Mouse (Mus musculus): ENCODE measurements around the gene Stx7. TPM values are rescaled to one million over a fixed set of nuclear protein-coding genes. Genes with fewer than 3 reads are reported as not detected.
"Not testable (repeated sequence)": the region's sequence is repeated elsewhere in the genome, so short reads cannot be mapped to it uniquely, and the experiment has no call there.

Stx7 gene
- polyA plus RNA-seq (2016; fragmentation: Nextera tagmentation; extraction: Ambion mirVana): 52.0 and 57.9 TPM in 2 replicates

DNA sequence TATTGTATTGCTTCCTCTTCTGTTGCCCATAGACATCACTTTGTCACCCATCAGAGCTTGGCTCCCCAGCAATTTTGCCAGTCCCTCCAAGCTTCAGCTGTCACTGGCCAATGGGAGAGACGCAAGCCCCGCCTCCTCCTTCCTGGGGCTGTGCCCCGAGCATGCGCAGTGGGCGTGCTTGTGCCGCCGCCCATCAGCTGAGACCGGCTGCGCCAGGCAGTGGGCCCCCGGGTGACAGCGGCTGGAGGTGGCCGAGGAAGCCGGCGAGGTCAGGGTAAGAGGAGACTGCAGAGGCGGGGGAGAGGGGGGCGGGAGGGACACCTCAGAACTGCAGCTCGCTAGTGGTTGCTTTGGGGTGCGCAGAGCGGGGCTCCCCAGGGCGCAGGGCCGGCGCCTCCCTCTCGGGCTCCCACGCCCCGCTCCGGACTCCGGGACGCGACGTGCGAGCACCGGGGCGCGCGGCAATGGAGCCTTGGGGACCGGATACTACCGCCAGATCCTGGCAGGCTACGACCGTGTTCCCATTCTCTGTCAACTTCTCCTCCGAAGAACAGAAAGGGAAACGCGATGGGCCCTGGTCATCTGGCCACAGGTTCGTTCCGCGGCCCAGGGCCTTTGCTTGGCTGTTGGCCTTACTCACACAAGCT is at the start of gene Stx7:
Gene Stx7, plus strand, starts transcription at position 168 of the 647 bp plus-strand sequence.
- peak within 1 kb of the TSS; percentile 74 for H3K9ac ChIP-seq (replicated peaks)
- peak; percentile 92 for ATAC-seq (ENCODE audit: insufficient number of reproducible peaks, insufficient read depth, low FRiP score, low TSS enrichment, low read depth)
- H3K4me3 ChIP-seq (replicated peaks): peak within 1 kb of the TSS; percentile 79
- 0 out of 2 replicates have a peak, but pooled peaks cover 3% of the 10 kb centered on the region for H3K9me3 ChIP-seq
- H3K4me1 ChIP-seq (replicated peaks): no peaks in the 10 kb centered on the region
- H3K27me3 ChIP-seq: no peaks in the 10 kb centered on the region
- WGBS: under 1% methylated on average over 44 of the region's 45 CpGs
- H3K4me2 ChIP-seq: peak within 1 kb of the TSS; percentile 55
- no peaks in the 10 kb centered on the region for H3K36me3 ChIP-seq
- H3K27ac ChIP-seq: peak within 1 kb of the TSS; percentile 53; the same call in 1 of the 2 replicates

- not testable (repeated sequence) for H3K4me1 ChIP-seq (replicated peaks); H3K9ac ChIP-seq (replicated peaks); H3K4me2 ChIP-seq; H3K27ac ChIP-seq; H3K9me3 ChIP-seq; H3K36me3 ChIP-seq; H3K27me3 ChIP-seq; H3K4me3 ChIP-seq (replicated peaks); ATAC-seq (ENCODE audit: insufficient number of reproducible peaks, insufficient read depth, low FRiP score, low TSS enrichment, low read depth)
- WGBS: 79% methylated on average over 1 of the region's 3 CpGs
Observed at GRCm38 (mm10) chr10:24101812-24102211, 47.3 kb upstream of the Stx7 start, which contains the start of gene Taar8c. Gene Taar8c, minus strand, starts transcription at chr10:24101912.

DNA sequence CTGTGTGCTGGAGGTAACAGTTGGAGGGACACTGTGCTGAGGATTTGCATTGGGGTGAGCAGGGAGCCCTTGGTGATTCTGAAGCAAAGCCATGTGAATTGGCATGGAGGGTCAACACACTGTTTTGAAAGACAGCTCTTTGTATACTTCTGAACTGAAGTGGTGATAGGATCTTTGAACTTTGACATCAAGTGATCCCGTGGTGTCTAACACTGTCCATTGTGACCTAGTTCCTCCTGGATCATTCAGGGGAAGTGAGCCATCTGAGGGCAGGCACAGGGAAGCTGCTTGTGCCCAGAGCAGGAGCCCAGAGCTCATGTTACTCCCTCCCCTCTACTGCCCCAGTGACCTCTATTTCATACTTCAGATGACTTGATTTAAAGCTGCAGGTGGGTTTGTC is 45.8 kb upstream of the Stx7 start:
- WGBS: 59% methylated on average over 1 of the region's 1 CpGs
- not testable (repeated sequence) for H3K4me2 ChIP-seq; H3K9ac ChIP-seq (replicated peaks); H3K36me3 ChIP-seq; H3K27ac ChIP-seq; ATAC-seq (ENCODE audit: insufficient number of reproducible peaks, insufficient read depth, low FRiP score, low TSS enrichment, low read depth); H3K27me3 ChIP-seq; H3K4me1 ChIP-seq (replicated peaks); H3K4me3 ChIP-seq (replicated peaks); H3K9me3 ChIP-seq

DNA sequence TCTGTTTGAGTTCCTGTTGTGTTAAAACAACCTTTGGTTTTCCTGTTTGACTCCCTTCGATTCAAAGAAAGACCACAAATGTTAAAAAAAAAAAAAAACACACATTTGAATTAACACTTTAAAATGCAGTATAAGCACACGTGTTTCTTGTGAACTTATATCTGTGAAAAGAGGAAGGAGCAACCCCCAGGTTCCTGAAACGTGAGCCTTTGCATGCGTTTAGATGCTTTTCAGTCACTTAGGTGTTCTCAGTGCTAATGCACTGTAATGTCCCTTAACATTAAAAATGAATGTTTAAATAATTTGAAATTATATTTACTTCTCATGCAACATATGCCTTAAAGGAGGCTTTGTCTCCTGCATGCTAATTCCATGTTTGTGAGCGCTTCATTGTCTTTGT is 41.4 kb upstream of the Stx7 start:
- Histone ChIP-seq H3K9ac (replicated peaks) (no peak overlapping the region), H3K27ac (no peak overlapping the region), H3K4me3 (replicated peaks) (no peak overlapping the region), H3K27me3 (no peaks in the 10 kb centered on the region), H3K4me1 (replicated peaks) (no peaks in the 10 kb centered on the region), H3K4me2 (no peak overlapping the region), H3K9me3 (no peaks in the 10 kb centered on the region), H3K36me3 (no peaks in the 10 kb centered on the region)
- 50% methylated on average over 5 of the region's 5 CpGs for WGBS
- no peak for ATAC-seq (ENCODE audit: insufficient number of reproducible peaks, insufficient read depth, low FRiP score, low TSS enrichment, low read depth)

- H3K27ac ChIP-seq: no peak overlapping the region
- no peak for ATAC-seq (ENCODE audit: insufficient number of reproducible peaks, insufficient read depth, low FRiP score, low TSS enrichment, low read depth)
- H3K27me3 ChIP-seq: no peaks in the 10 kb centered on the region
- 35% methylated on average over 3 of the region's 3 CpGs for WGBS
- no peak overlapping the region for H3K4me3 ChIP-seq (replicated peaks)
- no peak overlapping the region for H3K4me2 ChIP-seq
- no peaks in the 10 kb centered on the region for H3K9me3 ChIP-seq
- no peaks in the 10 kb centered on the region for H3K4me1 ChIP-seq (replicated peaks)
- H3K9ac ChIP-seq (replicated peaks): no peak overlapping the region
- no peaks in the 10 kb centered on the region for H3K36me3 ChIP-seq
Observed at GRCm38 (mm10) chr10:24108236-24108635, 40.9 kb upstream of the Stx7 start.

DNA sequence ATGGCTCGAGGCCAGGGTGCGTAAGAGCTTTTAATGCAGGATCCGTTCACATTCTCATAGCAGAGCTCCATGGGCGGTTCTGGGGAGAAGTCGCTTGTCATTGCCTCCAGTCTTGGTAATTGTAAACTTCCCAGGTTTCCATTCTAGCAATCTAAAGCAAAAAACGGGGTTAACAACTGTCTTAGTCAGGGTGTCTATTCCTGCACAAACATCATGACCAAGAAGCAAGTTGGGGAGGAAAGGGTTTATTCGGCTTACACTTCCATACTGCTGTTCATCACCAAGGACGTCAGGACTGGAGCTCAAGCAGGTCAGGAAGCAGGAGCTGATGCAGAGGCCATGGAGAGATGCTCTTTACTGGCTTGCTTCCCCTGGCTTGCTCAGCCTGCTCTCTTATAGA is 39.7 kb upstream of the Stx7 start, which contains the start of gene Taar9:
Gene Taar9, minus strand, starts transcription at position 101 of the 400 bp plus-strand sequence.
- H3K36me3 ChIP-seq; H3K27me3 ChIP-seq; H3K4me3 ChIP-seq (replicated peaks); H3K9ac ChIP-seq (replicated peaks); H3K4me1 ChIP-seq (replicated peaks); ATAC-seq (ENCODE audit: insufficient number of reproducible peaks, insufficient read depth, low FRiP score, low TSS enrichment, low read depth); H3K4me2 ChIP-seq; H3K27ac ChIP-seq; H3K9me3 ChIP-seq: not testable (repeated sequence)
- 80% methylated on average over 8 of the region's 8 CpGs for WGBS

DNA sequence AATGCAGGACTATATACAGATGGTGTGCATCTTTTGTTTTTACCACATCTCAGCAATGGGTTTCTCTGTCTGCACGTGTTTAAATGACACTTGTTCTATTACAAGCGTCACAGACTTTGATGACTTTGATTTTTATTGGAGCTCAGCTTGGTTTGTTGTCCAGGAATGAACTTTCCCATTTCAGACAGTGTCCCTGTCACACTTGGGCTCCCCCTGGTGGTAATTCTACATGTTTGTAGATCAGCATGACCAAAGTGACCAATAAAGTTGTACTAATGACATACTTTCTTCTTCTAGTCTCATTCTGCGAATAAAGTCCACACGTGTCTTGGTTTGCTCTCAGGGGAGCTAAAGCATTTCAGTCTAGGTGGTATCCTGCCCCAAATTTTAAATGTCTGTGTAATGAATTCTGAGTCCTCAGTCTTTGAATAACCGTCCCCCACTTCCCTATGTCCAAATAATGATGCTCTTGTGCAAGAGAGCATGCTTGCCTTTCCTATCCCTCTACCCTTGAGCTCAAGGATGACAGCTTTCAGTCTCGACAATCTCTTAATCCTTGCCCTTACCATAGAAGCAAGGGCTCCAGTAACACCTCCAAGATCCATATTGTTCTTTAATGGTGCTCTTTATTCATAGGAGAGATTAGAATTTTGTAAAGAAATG is 37.9 kb upstream of the Stx7 start:
- H3K4me2 ChIP-seq: no peak overlapping the region
- H3K27me3 ChIP-seq: no peaks in the 10 kb centered on the region
- ATAC-seq (ENCODE audit: insufficient number of reproducible peaks, insufficient read depth, low FRiP score, low TSS enrichment, low read depth): no peak
- H3K4me1 ChIP-seq (replicated peaks): no peaks in the 10 kb centered on the region
- no peak overlapping the region for H3K9ac ChIP-seq (replicated peaks)
- no peaks in the 10 kb centered on the region for H3K36me3 ChIP-seq
- no peak overlapping the region for H3K4me3 ChIP-seq (replicated peaks)
- 50% methylated on average over 6 of the region's 6 CpGs for WGBS
- peaks cover 6% of the 10 kb centered on the region; the same call in 1 of the 2 replicates for H3K9me3 ChIP-seq
- H3K27ac ChIP-seq: no peak overlapping the region

- H3K27me3 ChIP-seq: no peaks in the 10 kb centered on the region
Observed at GRCm38 (mm10) chr10:24131451-24132262, 17.4 kb upstream of the Stx7 start.

DNA sequence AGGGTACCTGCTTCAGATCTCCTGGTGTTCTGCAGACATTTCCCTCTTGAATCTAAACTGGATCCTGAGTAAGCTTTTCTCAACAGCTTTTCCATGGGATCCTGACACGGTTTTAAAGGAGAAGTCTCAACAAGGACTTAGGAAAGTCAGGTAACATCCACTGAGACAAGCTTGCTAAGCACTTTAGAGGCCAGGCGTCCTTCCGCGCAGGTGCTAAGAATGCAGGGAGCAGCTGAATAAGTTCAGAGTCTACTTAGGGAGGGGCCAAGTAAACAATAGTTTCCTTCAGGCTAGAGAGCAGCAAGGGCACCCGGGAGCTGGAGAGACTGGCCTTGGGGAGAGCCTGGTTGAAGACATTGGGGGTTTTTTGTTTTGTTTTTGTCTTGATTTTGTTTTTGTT is 16.8 kb upstream of the Stx7 start:
- ATAC-seq (ENCODE audit: insufficient number of reproducible peaks, insufficient read depth, low FRiP score, low TSS enrichment, low read depth): no peak
- Histone ChIP-seq H3K4me3 (replicated peaks) (no peak overlapping the region), H3K27me3 (no peaks in the 10 kb centered on the region), H3K9ac (replicated peaks) (no peak overlapping the region), H3K4me1 (replicated peaks) (peaks cover 10% of the 10 kb centered on the region), H3K27ac (peak overlapping the region; percentile 50), H3K4me2 (peak overlapping the region; percentile 48; the same call in 1 of the 2 replicates), H3K36me3 (no peaks in the 10 kb centered on the region), H3K9me3 (no peaks in the 10 kb centered on the region)
- 16% methylated on average over 5 of the region's 5 CpGs for WGBS

More at GRCm38 (mm10) chr10:24131451-24132262, 17.4 kb upstream of the Stx7 start:
- Histone ChIP-seq H3K4me3 (replicated peaks) (no peak overlapping the region; the same call in 1 of the 2 replicates), H3K9me3 (no peaks in the 10 kb centered on the region), H3K4me1 (replicated peaks) (peaks cover 10% of the 10 kb centered on the region), H3K9ac (replicated peaks) (no peak overlapping the region), H3K4me2 (peak overlapping the region; percentile 48), H3K36me3 (no peaks in the 10 kb centered on the region), H3K27ac (0 out of 2 replicates have a peak overlapping the region, but pooled peaks have one; percentile 50)
- ATAC-seq (ENCODE audit: insufficient number of reproducible peaks, insufficient read depth, low FRiP score, low TSS enrichment, low read depth): peak; percentile 73; the same call in 1 of the 2 replicates
- WGBS: 11% methylated on average over 9 of the region's 9 CpGs

GRCm38 (mm10) chr10:24133132-24133531 is 16.0 kb upstream of the Stx7 start:
- no peak overlapping the region for H3K9ac ChIP-seq (replicated peaks)
- no peaks in the 10 kb centered on the region for H3K9me3 ChIP-seq
- no peak overlapping the region for H3K4me2 ChIP-seq
- H3K4me1 ChIP-seq (replicated peaks): peaks cover 10% of the 10 kb centered on the region
- ATAC-seq (ENCODE audit: insufficient number of reproducible peaks, insufficient read depth, low FRiP score, low TSS enrichment, low read depth): no peak
- H3K36me3 ChIP-seq: no peaks in the 10 kb centered on the region
- 41% methylated on average over 2 of the region's 2 CpGs for WGBS
- no peak overlapping the region for H3K27ac ChIP-seq
- no peaks in the 10 kb centered on the region for H3K27me3 ChIP-seq
- no peak overlapping the region for H3K4me3 ChIP-seq (replicated peaks)

DNA sequence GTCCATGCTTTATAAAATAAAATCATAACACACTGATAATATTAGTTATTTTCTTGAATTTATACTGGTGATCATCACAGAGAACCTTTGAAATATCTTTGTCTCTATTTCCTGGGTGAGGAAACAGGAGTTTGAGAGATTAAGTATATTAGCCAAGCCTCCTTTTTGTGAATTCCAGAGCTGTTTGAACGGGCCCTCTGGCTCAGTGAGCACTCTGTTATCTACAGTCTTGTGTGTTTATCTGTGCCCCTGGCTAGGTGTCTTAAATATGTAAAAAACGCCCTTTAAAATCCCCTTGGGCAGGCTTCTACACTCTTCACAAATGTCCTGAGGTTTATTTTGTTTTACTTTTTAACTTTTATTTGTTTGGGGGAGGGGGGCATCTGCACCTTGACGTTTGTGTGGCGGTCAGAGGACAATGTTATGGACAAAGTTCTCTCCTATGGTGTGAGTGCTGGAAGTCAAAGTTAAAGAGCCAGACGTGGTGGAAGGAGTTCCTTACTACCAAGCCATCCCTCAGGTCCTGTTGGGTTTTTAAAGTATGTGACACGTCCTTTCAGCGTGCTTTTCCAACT is 14.9 kb upstream of the Stx7 start:
- H3K27ac ChIP-seq: no peak overlapping the region
- H3K9ac ChIP-seq (replicated peaks): no peak overlapping the region

More for the DNA sequence above, 14.9 kb upstream of the Stx7 start:
- ATAC-seq (ENCODE audit: insufficient number of reproducible peaks, insufficient read depth, low FRiP score, low TSS enrichment, low read depth): no peak
- 56% methylated on average over 7 of the region's 7 CpGs for WGBS
- Histone ChIP-seq H3K4me2 (no peak overlapping the region), H3K36me3 (no peaks in the 10 kb centered on the region), H3K4me3 (replicated peaks) (no peak overlapping the region), H3K9me3 (no peaks in the 10 kb centered on the region), H3K4me1 (replicated peaks) (peaks cover 10% of the 10 kb centered on the region), H3K27me3 (no peaks in the 10 kb centered on the region)
